Mouse (Mus musculus): ENCODE data around the gene Prune1. TPM values are rescaled to one million over a fixed set of nuclear protein-coding genes. Genes with fewer than 3 reads are reported as not detected.

Gene Prune1
- polyA plus RNA-seq, 1 experiment from 2014 or later, result 16.5 TPM

DNA sequence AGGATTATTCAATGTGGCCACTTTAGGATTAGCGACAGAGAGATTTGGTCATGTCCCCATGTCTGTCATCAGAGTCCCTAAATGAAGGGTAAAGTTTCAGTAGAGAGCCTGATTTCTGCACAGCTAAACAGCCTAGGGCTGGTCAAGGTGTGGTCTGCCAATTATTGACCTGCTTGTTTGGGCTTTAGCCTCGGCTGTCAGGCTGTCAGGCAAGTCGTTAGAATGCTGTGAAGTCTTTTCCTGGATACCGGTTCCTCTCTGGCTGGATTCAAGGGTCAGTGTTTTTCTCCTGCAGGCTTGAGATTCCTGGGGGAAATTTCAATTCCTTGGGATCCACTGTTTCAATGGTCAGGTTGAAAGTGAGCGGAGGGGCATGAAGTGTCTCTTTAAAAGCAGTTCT lies 4.1 kb upstream of the Prune1 start:
- H3K4me1 ChIP-seq (replicated peaks; ENCODE audit: control insufficient read depth, insufficient read depth, low read length), result peaks cover 17% of the 10 kb centered on the region; the same call in 1 of the 2 replicates
- 59% methylated on average over 5 of the region's 5 CpGs for WGBS
- no peak for DNase-seq (ENCODE audit: low spot score)
- H3K9ac ChIP-seq (ENCODE audit: low read length), result no peak overlapping the region
- no peak overlapping the region for H3K4me2 ChIP-seq (ENCODE audit: low read length)
- H3K27ac ChIP-seq (ENCODE audit: low read depth), result no peak overlapping the region
- peaks cover 17% of the 10 kb centered on the region for H3K36me3 ChIP-seq (ENCODE audit: control insufficient read depth, insufficient read depth, low read length)
- no peaks in the 10 kb centered on the region for H3K27me3 ChIP-seq (replicated peaks; ENCODE audit: control insufficient read depth, insufficient read depth, low read length)
- no peaks in the 10 kb centered on the region for H3K9me3 ChIP-seq (ENCODE audit: control insufficient read depth, low read length)
- H3K4me3 ChIP-seq (ENCODE audit: low read depth, low read length), result no peak overlapping the region
- ATAC-seq (replicated peaks; ENCODE audit: low FRiP score, low TSS enrichment, low read depth), result no peak

DNA sequence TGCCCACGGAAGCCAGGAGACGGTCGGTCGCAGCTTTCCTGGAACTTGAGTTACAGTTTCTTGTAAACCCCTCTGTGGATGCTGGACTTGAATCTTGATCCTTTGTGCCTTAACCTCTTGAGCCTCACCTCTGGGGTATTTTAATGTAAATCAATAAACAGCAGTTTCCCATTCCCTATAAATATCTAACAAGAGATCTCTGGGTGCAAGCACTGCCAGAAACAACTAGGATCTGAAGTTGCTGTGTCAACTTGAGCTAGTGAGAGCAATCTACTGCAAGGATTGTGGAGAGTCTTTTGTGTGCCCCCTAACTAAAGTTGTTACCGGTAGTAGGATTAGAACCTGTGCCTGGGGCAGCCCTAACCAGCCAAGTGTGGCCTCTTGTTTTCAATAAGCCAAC lies 3.5 kb upstream of the Prune1 start:
- H3K9ac ChIP-seq (ENCODE audit: low read length), result no peak overlapping the region
- no peak overlapping the region for H3K27ac ChIP-seq (ENCODE audit: low read depth)
- no peaks in the 10 kb centered on the region for H3K27me3 ChIP-seq (replicated peaks; ENCODE audit: control insufficient read depth, insufficient read depth, low read length)
- no peak for ATAC-seq (replicated peaks; ENCODE audit: low FRiP score, low TSS enrichment, low read depth)
- H3K4me2 ChIP-seq (ENCODE audit: low read length), result no peak overlapping the region
- WGBS, result 94% methylated on average over 5 of the region's 5 CpGs
- peaks cover 23% of the 10 kb centered on the region; the same call in 1 of the 2 replicates for H3K4me1 ChIP-seq (replicated peaks; ENCODE audit: control insufficient read depth, insufficient read depth, low read length)
- H3K36me3 ChIP-seq (ENCODE audit: control insufficient read depth, insufficient read depth, low read length), result peaks cover 17% of the 10 kb centered on the region
- no peak overlapping the region for H3K4me3 ChIP-seq (ENCODE audit: low read depth, low read length)
- DNase-seq (ENCODE audit: low spot score), result no peak
- H3K9me3 ChIP-seq (ENCODE audit: control insufficient read depth, low read length), result no peaks in the 10 kb centered on the region

DNA sequence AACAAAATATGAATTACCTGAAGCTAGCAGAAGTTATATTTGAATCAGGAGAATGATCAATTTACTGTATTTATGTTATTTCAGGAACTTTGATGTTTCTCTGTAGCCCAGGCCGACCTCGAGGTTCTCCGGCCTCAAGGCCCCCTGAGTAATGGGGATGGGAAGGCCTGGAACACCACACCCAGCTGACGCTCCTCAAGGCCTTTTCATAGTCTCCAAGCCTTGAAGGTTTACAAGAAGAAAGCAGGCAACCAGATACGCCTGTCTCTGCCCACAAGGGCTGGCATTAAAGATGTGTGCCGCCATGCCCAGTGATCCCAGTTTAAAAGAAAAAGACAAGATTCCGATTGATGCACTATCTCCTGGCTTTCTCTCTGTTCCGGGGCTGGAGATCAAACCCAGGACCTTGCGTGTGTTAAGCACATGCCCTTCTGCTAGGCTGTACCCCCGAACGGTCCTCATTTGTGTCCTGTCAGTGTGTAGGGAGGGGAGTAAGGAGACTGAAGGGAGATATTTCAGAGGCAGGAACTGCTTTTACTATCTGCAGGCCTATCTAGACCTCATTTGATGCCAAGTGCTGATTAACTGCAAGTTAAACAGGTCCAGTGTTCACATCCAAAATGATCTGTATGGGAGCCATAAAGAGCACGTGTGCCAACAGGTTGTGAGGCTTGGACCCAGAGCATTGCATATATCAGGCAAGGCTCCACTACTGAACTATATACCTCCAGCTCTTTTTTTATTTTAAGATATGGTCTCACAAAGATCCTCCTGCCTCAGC lies 2.8 kb upstream of the Prune1 start:
- no peak overlapping the region for H3K9ac ChIP-seq (ENCODE audit: low read length)
- H3K27ac ChIP-seq (ENCODE audit: low read depth), result no peak overlapping the region
- no peaks in the 10 kb centered on the region for H3K27me3 ChIP-seq (replicated peaks; ENCODE audit: control insufficient read depth, insufficient read depth, low read length)
- no peak for DNase-seq (ENCODE audit: low spot score)
- H3K9me3 ChIP-seq (ENCODE audit: control insufficient read depth, low read length), result no peaks in the 10 kb centered on the region
- H3K4me2 ChIP-seq (ENCODE audit: low read length), result peak overlapping the region; percentile 84; the same call in 1 of the 2 replicates
- peaks cover 21% of the 10 kb centered on the region; the same call in 1 of the 2 replicates for H3K4me1 ChIP-seq (replicated peaks; ENCODE audit: control insufficient read depth, insufficient read depth, low read length)
- ATAC-seq (replicated peaks; ENCODE audit: low FRiP score, low TSS enrichment, low read depth), result no peak
- peak overlapping the region; percentile 87; the same call in 1 of the 2 replicates for H3K4me3 ChIP-seq (ENCODE audit: low read depth, low read length)
- 83% methylated on average over 12 of the region's 12 CpGs for WGBS
- peaks cover 17% of the 10 kb centered on the region for H3K36me3 ChIP-seq (ENCODE audit: control insufficient read depth, insufficient read depth, low read length)

DNA sequence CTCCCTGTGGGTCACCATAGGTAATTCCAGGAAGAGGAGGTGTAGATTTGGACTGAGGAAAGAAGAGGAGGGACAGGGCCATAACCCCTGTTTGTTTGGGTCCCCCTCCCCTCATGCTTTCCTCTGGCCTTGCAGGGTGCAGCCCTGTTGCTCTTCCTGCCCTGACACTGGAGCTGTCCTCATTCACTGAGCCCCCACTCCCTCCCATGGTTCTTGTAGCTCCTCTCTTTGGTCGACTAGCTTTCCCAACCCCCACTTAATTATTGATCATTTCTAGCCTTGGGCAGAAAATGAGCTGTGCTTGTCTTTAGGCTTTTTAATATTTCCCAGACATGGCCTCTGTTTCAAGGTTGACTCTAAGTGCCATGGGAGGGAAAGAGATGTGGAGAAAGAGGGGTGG lies 2.2 kb upstream of the Prune1 start:
- Histone ChIP-seq H3K4me1 (replicated peaks; ENCODE audit: control insufficient read depth, insufficient read depth, low read length) (peaks cover 21% of the 10 kb centered on the region; the same call in 1 of the 2 replicates), H3K9ac (ENCODE audit: low read length) (peak overlapping the region; percentile 80; the same call in 1 of the 2 replicates), H3K4me3 (ENCODE audit: low read depth, low read length) (peak overlapping the region; percentile 87), H3K27ac (ENCODE audit: low read depth) (no peak overlapping the region), H3K9me3 (ENCODE audit: control insufficient read depth, low read length) (no peaks in the 10 kb centered on the region), H3K27me3 (replicated peaks; ENCODE audit: control insufficient read depth, insufficient read depth, low read length) (no peaks in the 10 kb centered on the region), H3K36me3 (ENCODE audit: control insufficient read depth, insufficient read depth, low read length) (peaks cover 17% of the 10 kb centered on the region), H3K4me2 (ENCODE audit: low read length) (peak overlapping the region; percentile 84)
- ATAC-seq (replicated peaks; ENCODE audit: low FRiP score, low TSS enrichment, low read depth) (no peak), DNase-seq (ENCODE audit: low spot score) (no peak)
- 14% methylated on average over 1 of the region's 1 CpGs for WGBS

DNA sequence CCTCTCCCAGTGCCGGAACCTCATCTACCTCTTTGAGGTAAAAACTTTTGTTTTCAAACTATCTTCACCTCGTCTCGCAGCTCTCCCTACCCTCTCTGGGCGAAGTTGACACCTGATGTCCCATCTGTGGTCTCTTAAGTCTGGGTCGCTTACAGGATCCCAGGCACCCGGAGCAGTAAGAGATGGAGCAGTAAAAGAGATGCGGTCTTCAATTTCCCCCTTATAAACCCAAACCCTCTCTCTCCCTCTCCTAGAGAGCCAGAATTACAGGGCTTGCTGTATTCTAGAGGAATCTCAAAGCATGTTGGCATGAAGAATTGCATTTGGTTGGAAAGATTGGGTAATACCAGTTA lies 1.7 kb upstream of the Prune1 start:
- Histone ChIP-seq H3K4me2 (ENCODE audit: low read length) (peak overlapping the region; percentile 84), H3K4me3 (ENCODE audit: low read depth, low read length) (peak overlapping the region; percentile 87), H3K36me3 (ENCODE audit: control insufficient read depth, insufficient read depth, low read length) (peaks cover 14% of the 10 kb centered on the region), H3K27ac (ENCODE audit: low read depth) (peak overlapping the region; percentile 92), H3K27me3 (replicated peaks; ENCODE audit: control insufficient read depth, insufficient read depth, low read length) (no peaks in the 10 kb centered on the region), H3K4me1 (replicated peaks; ENCODE audit: control insufficient read depth, insufficient read depth, low read length) (peaks cover 21% of the 10 kb centered on the region; the same call in 1 of the 2 replicates), H3K9ac (ENCODE audit: low read length) (peak overlapping the region; percentile 80), H3K9me3 (ENCODE audit: control insufficient read depth, low read length) (no peaks in the 10 kb centered on the region)
- ATAC-seq (replicated peaks; ENCODE audit: low FRiP score, low TSS enrichment, low read depth), result no peak
- no peak for DNase-seq (ENCODE audit: low spot score)
- WGBS, result under 1% methylated on average over 7 of the region's 7 CpGs

DNA sequence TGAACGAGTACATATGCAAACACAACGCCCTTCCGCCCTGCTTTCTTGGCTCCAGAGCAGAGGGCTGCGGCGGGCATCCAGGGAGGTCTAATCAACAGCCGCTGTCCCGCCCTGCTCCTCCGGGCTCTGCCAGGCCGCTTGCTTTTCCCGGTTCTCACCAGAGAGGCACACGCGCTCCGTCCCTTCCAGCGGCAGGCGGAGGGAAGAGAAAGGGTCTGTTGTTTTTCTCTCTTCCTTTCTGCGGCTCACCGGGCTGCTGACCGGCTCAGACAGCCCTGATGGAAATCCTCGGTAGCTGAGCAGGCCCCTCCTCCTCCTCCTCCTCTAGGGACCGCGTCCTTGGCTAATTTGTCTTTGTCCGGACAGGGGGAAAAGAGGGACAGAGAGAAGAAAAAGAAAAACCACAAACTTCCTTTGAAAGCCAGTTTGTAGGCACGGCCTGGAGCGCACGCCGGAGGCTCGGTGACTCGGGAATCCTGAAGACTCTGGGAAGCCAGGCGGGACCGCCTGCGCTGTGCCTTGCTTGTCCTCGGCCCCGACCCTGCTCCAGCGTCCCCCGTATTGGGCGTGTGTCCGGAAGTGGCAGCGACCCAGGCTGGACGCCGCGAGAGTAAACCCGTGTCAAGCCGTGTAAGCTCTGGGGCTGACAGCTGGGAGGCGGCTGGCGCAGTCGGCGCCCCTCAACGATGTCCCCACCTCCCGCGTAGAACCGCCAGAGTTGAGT lies 1.2 kb upstream of the Prune1 start:
- DNase-seq (ENCODE audit: low spot score) (peak; percentile 87), ATAC-seq (replicated peaks; ENCODE audit: low FRiP score, low TSS enrichment, low read depth) (peak; percentile 56)
- Histone ChIP-seq H3K4me1 (replicated peaks; ENCODE audit: control insufficient read depth, insufficient read depth, low read length) (peaks cover 21% of the 10 kb centered on the region; the same call in 1 of the 2 replicates), H3K27me3 (replicated peaks; ENCODE audit: control insufficient read depth, insufficient read depth, low read length) (no peaks in the 10 kb centered on the region), H3K9me3 (ENCODE audit: control insufficient read depth, low read length) (no peaks in the 10 kb centered on the region), H3K9ac (ENCODE audit: low read length) (peak overlapping the region; percentile 80), H3K4me3 (ENCODE audit: low read depth, low read length) (peak overlapping the region; percentile 87), H3K27ac (ENCODE audit: low read depth) (peak overlapping the region; percentile 92), H3K36me3 (ENCODE audit: control insufficient read depth, insufficient read depth, low read length) (peaks cover 8% of the 10 kb centered on the region), H3K4me2 (ENCODE audit: low read length) (peak overlapping the region; percentile 84)
- WGBS, result under 1% methylated on average over 51 of the region's 51 CpGs

DNA sequence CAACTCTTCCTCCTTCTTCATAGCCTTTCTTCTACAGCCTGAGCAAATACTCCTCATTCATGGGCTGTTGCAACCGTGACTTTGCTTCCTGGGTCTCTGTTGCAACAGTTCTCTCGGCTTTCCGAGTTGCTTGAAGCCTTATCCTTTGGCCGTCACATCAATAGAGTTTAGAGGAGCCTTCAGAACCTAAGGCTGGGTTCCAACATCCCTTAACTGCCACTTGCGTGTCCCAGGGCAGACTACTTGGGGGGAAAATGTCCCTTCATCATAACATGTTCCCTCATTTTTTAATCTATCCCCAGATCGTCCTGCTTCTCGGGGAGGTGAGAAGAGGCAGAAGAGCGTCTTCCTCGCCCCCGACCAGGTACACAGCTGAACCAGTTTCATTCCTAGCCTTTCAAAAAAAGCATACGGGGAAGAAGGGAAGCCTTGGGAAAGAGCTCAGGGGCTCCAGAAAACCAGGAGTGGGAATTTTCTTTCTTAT lies 547 bp upstream of the Prune1 start:
- DNase-seq (ENCODE audit: low spot score), result no peak
- Histone ChIP-seq H3K27ac (ENCODE audit: low read depth) (peak overlapping the region; percentile 92), H3K4me1 (replicated peaks; ENCODE audit: control insufficient read depth, insufficient read depth, low read length) (peaks cover 21% of the 10 kb centered on the region; the same call in 1 of the 2 replicates), H3K4me3 (ENCODE audit: low read depth, low read length) (peak overlapping the region; percentile 87), H3K27me3 (replicated peaks; ENCODE audit: control insufficient read depth, insufficient read depth, low read length) (no peaks in the 10 kb centered on the region), H3K9ac (ENCODE audit: low read length) (peak overlapping the region; percentile 80), H3K9me3 (ENCODE audit: control insufficient read depth, low read length) (no peaks in the 10 kb centered on the region), H3K36me3 (ENCODE audit: control insufficient read depth, insufficient read depth, low read length) (peaks cover 2% of the 10 kb centered on the region), H3K4me2 (ENCODE audit: low read length) (peak overlapping the region; percentile 84)
- no peak for ATAC-seq (replicated peaks; ENCODE audit: low FRiP score, low TSS enrichment, low read depth)
- WGBS, result under 1% methylated on average over 11 of the region's 11 CpGs

DNA sequence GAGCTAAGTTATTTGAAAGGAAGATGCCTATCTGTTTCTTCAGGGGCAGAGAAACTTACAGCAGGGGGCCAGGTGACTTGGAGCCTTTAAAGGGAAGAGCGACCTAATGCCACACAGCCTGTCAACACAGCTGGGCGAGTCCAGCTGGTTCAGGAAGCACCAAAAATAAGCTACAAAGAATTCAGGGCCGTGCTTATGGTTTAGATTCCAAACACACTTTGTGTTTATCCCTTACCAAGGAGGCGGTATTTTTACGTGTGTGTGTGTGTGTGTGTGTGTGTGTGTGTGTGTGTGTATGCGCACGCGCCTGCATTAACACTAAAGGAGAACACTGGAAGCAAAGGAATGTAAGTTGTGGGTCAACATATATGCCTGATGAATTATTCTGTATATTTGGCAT lies 1.1 kb downstream of the Prune1 start:
- H3K27me3 ChIP-seq (replicated peaks; ENCODE audit: control insufficient read depth, insufficient read depth, low read length), result no peaks in the 10 kb centered on the region
- no peaks in the 10 kb centered on the region for H3K36me3 ChIP-seq (ENCODE audit: control insufficient read depth, insufficient read depth, low read length)
- no peak for ATAC-seq (replicated peaks; ENCODE audit: low FRiP score, low TSS enrichment, low read depth)
- DNase-seq (ENCODE audit: low spot score), result peak; percentile 58
- peaks cover 21% of the 10 kb centered on the region; the same call in 1 of the 2 replicates for H3K4me1 ChIP-seq (replicated peaks; ENCODE audit: control insufficient read depth, insufficient read depth, low read length)
- H3K9ac ChIP-seq (ENCODE audit: low read length), result peak overlapping the region; percentile 89
- 15% methylated on average over 8 of the region's 8 CpGs for WGBS
- H3K27ac ChIP-seq (ENCODE audit: low read depth), result peak overlapping the region; percentile 84
- H3K4me2 ChIP-seq (ENCODE audit: low read length), result peak overlapping the region; percentile 84
- no peaks in the 10 kb centered on the region for H3K9me3 ChIP-seq (ENCODE audit: control insufficient read depth, low read length)
- peak overlapping the region; percentile 87 for H3K4me3 ChIP-seq (ENCODE audit: low read depth, low read length)

Data from intestine, embryonic 14.5 days (tissue).